Mouse (Mus musculus) embryonic facial prominence, embryonic 12.5 days (tissue): ENCODE measurements around the gene Fam216b. TPM values are rescaled to one million over a fixed set of nuclear protein-coding genes. Genes with fewer than 3 reads are reported as not detected.

Source experiments
- ATAC-seq: fragments of 200-750 bp; cut with Nextera tagmentation; 2 replicates; pipeline ENCODE4 v1.8.0; 2017; ENCODE audit not compliant: insufficient number of reproducible peaks, insufficient read depth, low FRiP score, low TSS enrichment
- H3K27ac ChIP-seq: fragments of 300-500 bp; sonication (generic); 2 replicates; pipeline ENCODE4 v1.5.1; 2016; ENCODE audit warnings: mild to moderate bottlenecking
- H3K27me3 ChIP-seq: fragments of 300-500 bp; sonication (generic); 2 replicates; pipeline ENCODE4 v1.6.1; 2016; ENCODE audit warnings: mild to moderate bottlenecking, moderate library complexity
- H3K36me3 ChIP-seq: fragments of 300-500 bp; sonication (generic); 2 replicates; pipeline ENCODE4 v1.6.1; 2016; ENCODE audit warnings: mild to moderate bottlenecking
- H3K4me1 ChIP-seq: fragments of 300-500 bp; sonication (generic); 2 replicates; pipeline ENCODE4 v1.6.1; 2016
- H3K4me2 ChIP-seq: fragments of 300-500 bp; sonication (generic); replicated peaks from 2 replicates; pipeline ENCODE4 v1.6.1; 2016; ENCODE audit warnings: mild to moderate bottlenecking, moderate library complexity
- H3K4me3 ChIP-seq: fragments of 300-500 bp; sonication (generic); 2 replicates; pipeline ENCODE4 v1.5.1; 2016; ENCODE audit warnings: mild to moderate bottlenecking
- H3K9ac ChIP-seq: fragments of 300-500 bp; sonication (generic); 2 replicates; pipeline ENCODE4 v1.6.1; 2016; ENCODE audit warnings: mild to moderate bottlenecking, moderate library complexity
- H3K9me3 ChIP-seq: fragments of 300-500 bp; sonication (generic); 2 replicates; pipeline ENCODE4 v1.6.1; 2016; ENCODE audit warnings: mild to moderate bottlenecking, moderate library complexity
- WGBS: fragments of 180-500 bp; shearing (Covaris S2); methylation state at CpG from one replicate; pipeline ENCODE4 v1.1.7; 2016; 5-methylcytosine and 5-hydroxymethylcytosine counted together
- polyA plus RNA-seq: library from polyadenylated mRNA; unstranded; fragments of >200 nt; fragmentation: Nextera tagmentation; extraction: Ambion mirVana; gene quantifications from 2 replicates; pipeline ENCODE4 v1.2.1, GENCODE M21; 2016

Fam216b gene
- polyA plus RNA-seq, 1 experiment from 2014 or later: not detected

GRCm38 (mm10) chr14:78083465-78083864 is 5.3 kb downstream of the Fam216b start:
- H3K4me1 ChIP-seq: no peaks in the 10 kb centered on the region
- no peak overlapping the region for H3K9ac ChIP-seq
- H3K27ac ChIP-seq: no peak overlapping the region
- H3K4me2 ChIP-seq: no peak overlapping the region
- 77% methylated on average over 5 of the region's 5 CpGs for WGBS
- no peaks in the 10 kb centered on the region for H3K9me3 ChIP-seq
- no peak overlapping the region for H3K4me3 ChIP-seq
- no peak for ATAC-seq
- no peaks in the 10 kb centered on the region for H3K36me3 ChIP-seq
- H3K27me3 ChIP-seq: no peaks in the 10 kb centered on the region

GRCm38 (mm10) chr14:78077508-78077907 is 11.3 kb downstream of the Fam216b start:
- Histone ChIP-seq H3K4me2 (no peak overlapping the region), H3K27me3 (no peaks in the 10 kb centered on the region), H3K4me3 (no peak overlapping the region), H3K9ac (no peak overlapping the region), H3K4me1 (no peaks in the 10 kb centered on the region), H3K9me3 (no peaks in the 10 kb centered on the region), H3K27ac (no peak overlapping the region), H3K36me3 (no peaks in the 10 kb centered on the region)
- no peak for ATAC-seq
- WGBS: 56% methylated on average over 2 of the region's 2 CpGs

GRCm38 (mm10) chr14:78065938-78066710 is 22.7 kb downstream of the Fam216b start:
- H3K9me3 ChIP-seq: no peaks in the 10 kb centered on the region
- no peaks in the 10 kb centered on the region for H3K27me3 ChIP-seq
- no peaks in the 10 kb centered on the region for H3K36me3 ChIP-seq
- no peak overlapping the region for H3K9ac ChIP-seq
- no peak overlapping the region for H3K4me2 ChIP-seq
- WGBS: 90% methylated on average over 9 of the region's 9 CpGs
- no peak overlapping the region for H3K4me3 ChIP-seq
- no peak for ATAC-seq
- no peak overlapping the region for H3K27ac ChIP-seq
- no peaks in the 10 kb centered on the region for H3K4me1 ChIP-seq

- no peak for ATAC-seq
- H3K4me2 ChIP-seq: no peak overlapping the region
- H3K36me3 ChIP-seq: no peaks in the 10 kb centered on the region
- H3K4me3 ChIP-seq: no peak overlapping the region
- no peaks in the 10 kb centered on the region for H3K27me3 ChIP-seq
- peaks cover 5% of the 10 kb centered on the region; the same call in 1 of the 2 replicates for H3K4me1 ChIP-seq
- H3K9me3 ChIP-seq: no peaks in the 10 kb centered on the region
- WGBS: 86% methylated on average over 11 of the region's 11 CpGs
- H3K9ac ChIP-seq: no peak overlapping the region
- H3K27ac ChIP-seq: no peak overlapping the region
Measured at GRCm38 (mm10) chr14:78062484-78062883, 26.3 kb downstream of the Fam216b start.

- peak; percentile 35; the same call in 1 of the 2 replicates for ATAC-seq
- Histone ChIP-seq H3K4me1 (peaks cover 5% of the 10 kb centered on the region; the same call in 1 of the 2 replicates), H3K27ac (peak overlapping the region; percentile 67; the same call in 1 of the 2 replicates), H3K9me3 (no peaks in the 10 kb centered on the region), H3K9ac (no peak overlapping the region), H3K4me2 (peak overlapping the region; percentile 25), H3K4me3 (no peak overlapping the region), H3K36me3 (no peaks in the 10 kb centered on the region), H3K27me3 (no peaks in the 10 kb centered on the region)
- WGBS: 50% methylated on average over 6 of the region's 6 CpGs
Measured at GRCm38 (mm10) chr14:78060609-78060951, 28.2 kb downstream of the Fam216b start.

- no peak overlapping the region for H3K4me3 ChIP-seq
- peak; percentile 82 for ATAC-seq
Measured at GRCm38 (mm10) chr14:78059878-78060608, 28.8 kb downstream of the Fam216b start.

GRCm38 (mm10) chr14:78057362-78057761 is 31.4 kb downstream of the Fam216b start:
- H3K9ac ChIP-seq: no peak overlapping the region
- no peaks in the 10 kb centered on the region for H3K27me3 ChIP-seq
- H3K4me2 ChIP-seq: no peak overlapping the region
- 85% methylated on average over 7 of the region's 7 CpGs for WGBS
- no peak overlapping the region for H3K27ac ChIP-seq
- no peak overlapping the region for H3K4me3 ChIP-seq
- H3K9me3 ChIP-seq: no peaks in the 10 kb centered on the region
- no peak for ATAC-seq
- H3K36me3 ChIP-seq: no peaks in the 10 kb centered on the region
- H3K4me1 ChIP-seq: peaks cover 5% of the 10 kb centered on the region; the same call in 1 of the 2 replicates

More at GRCm38 (mm10) chr14:78059878-78060608, 28.8 kb downstream of the Fam216b start:
- H3K27ac ChIP-seq: peak overlapping the region; percentile 67; the same call in 1 of the 2 replicates
- no peaks in the 10 kb centered on the region for H3K27me3 ChIP-seq
- peak overlapping the region; percentile 25 for H3K4me2 ChIP-seq
- H3K36me3 ChIP-seq: no peaks in the 10 kb centered on the region
- H3K9me3 ChIP-seq: no peaks in the 10 kb centered on the region
- 23% methylated on average over 9 of the region's 9 CpGs for WGBS
- H3K4me1 ChIP-seq: peaks cover 5% of the 10 kb centered on the region; the same call in 1 of the 2 replicates
- H3K9ac ChIP-seq: no peak overlapping the region

- H3K4me1 ChIP-seq: peaks cover 5% of the 10 kb centered on the region; the same call in 1 of the 2 replicates
- no peaks in the 10 kb centered on the region for H3K36me3 ChIP-seq
- ATAC-seq: no peak
- no peak overlapping the region for H3K4me2 ChIP-seq
- no peaks in the 10 kb centered on the region for H3K9me3 ChIP-seq
- no peak overlapping the region for H3K27ac ChIP-seq
- H3K27me3 ChIP-seq: no peaks in the 10 kb centered on the region
- H3K4me3 ChIP-seq: no peak overlapping the region
- no peak overlapping the region for H3K9ac ChIP-seq
- WGBS: 87% methylated on average over 3 of the region's 3 CpGs
Measured at GRCm38 (mm10) chr14:78056371-78056770, 32.4 kb downstream of the Fam216b start.

GRCm38 (mm10) chr14:78048674-78049073 is 40.1 kb downstream of the Fam216b start:
- WGBS: 91% methylated on average over 4 of the region's 4 CpGs
- Histone ChIP-seq H3K4me3 (no peak overlapping the region), H3K9ac (no peak overlapping the region), H3K36me3 (no peaks in the 10 kb centered on the region), H3K27ac (no peak overlapping the region), H3K4me1 (no peaks in the 10 kb centered on the region), H3K27me3 (no peaks in the 10 kb centered on the region), H3K4me2 (no peak overlapping the region), H3K9me3 (no peaks in the 10 kb centered on the region)
- no peak for ATAC-seq

- Histone ChIP-seq H3K36me3 (no peaks in the 10 kb centered on the region), H3K9me3 (no peaks in the 10 kb centered on the region), H3K4me1 (no peaks in the 10 kb centered on the region), H3K9ac (no peak overlapping the region), H3K27me3 (no peaks in the 10 kb centered on the region), H3K4me3 (no peak overlapping the region), H3K4me2 (no peak overlapping the region), H3K27ac (no peak overlapping the region)
- ATAC-seq: no peak
- WGBS: 92% methylated on average over 3 of the region's 3 CpGs
Measured at GRCm38 (mm10) chr14:78048258-78048657, 40.5 kb downstream of the Fam216b start.

GRCm38 (mm10) chr14:78043079-78043478 is 45.7 kb downstream of the Fam216b start:
- no peak for ATAC-seq
- Histone ChIP-seq H3K9ac (no peak overlapping the region), H3K4me2 (no peak overlapping the region), H3K9me3 (no peaks in the 10 kb centered on the region), H3K27me3 (no peaks in the 10 kb centered on the region), H3K4me3 (no peak overlapping the region), H3K4me1 (no peaks in the 10 kb centered on the region), H3K36me3 (no peaks in the 10 kb centered on the region), H3K27ac (no peak overlapping the region)
- 28% methylated on average over 2 of the region's 2 CpGs for WGBS
